Mouse (Mus musculus): ENCODE results near the gene Spg7. TPM values are rescaled to one million over a fixed set of nuclear protein-coding genes. Genes with fewer than 3 reads are reported as not detected.
A peak's percentile ranks its signal among the peaks of the same experiment; 100 is the strongest.

Spg7 gene
- polyA plus RNA-seq, 1 experiment, result 62.6 TPM

GRCm38 (mm10) chr8:123103285-123103684, 40.5 kb downstream of the Spg7 start:
- TF ChIP-seq POLR2A (IDR thresholded peaks at IDR 0.05; ENCODE audit: low read depth, low read length) (no peak), CTCF (IDR thresholded peaks at IDR 0.05; ENCODE audit: extremely low read depth, insufficient read depth, insufficient read length, insufficient replicate concordance) (no peak)
- 15% methylated on average over 15 of the region's 15 CpGs for WGBS
- H3K27ac ChIP-seq (ENCODE audit: insufficient read depth, low read length), result no peak overlapping the region
- H3K27me3 ChIP-seq (ENCODE audit: control insufficient read depth, insufficient read depth, low read length), result no peaks in the 10 kb centered on the region
- no peak for DNase-seq (ENCODE audit: low read depth in 1 of 2, low spot score in 2 of 2)
- H3K4me3 ChIP-seq (ENCODE audit: extremely low read depth, insufficient read depth, insufficient read length), result peak overlapping the region; percentile 80
- H3K4me1 ChIP-seq (ENCODE audit: control insufficient read depth, insufficient read depth, insufficient read length), result peaks cover 3% of the 10 kb centered on the region; the same call in 1 of the 2 replicates
- peaks cover 22% of the 10 kb centered on the region for H3K36me3 ChIP-seq (ENCODE audit: control insufficient read depth, insufficient read depth, low read length)

DNA sequence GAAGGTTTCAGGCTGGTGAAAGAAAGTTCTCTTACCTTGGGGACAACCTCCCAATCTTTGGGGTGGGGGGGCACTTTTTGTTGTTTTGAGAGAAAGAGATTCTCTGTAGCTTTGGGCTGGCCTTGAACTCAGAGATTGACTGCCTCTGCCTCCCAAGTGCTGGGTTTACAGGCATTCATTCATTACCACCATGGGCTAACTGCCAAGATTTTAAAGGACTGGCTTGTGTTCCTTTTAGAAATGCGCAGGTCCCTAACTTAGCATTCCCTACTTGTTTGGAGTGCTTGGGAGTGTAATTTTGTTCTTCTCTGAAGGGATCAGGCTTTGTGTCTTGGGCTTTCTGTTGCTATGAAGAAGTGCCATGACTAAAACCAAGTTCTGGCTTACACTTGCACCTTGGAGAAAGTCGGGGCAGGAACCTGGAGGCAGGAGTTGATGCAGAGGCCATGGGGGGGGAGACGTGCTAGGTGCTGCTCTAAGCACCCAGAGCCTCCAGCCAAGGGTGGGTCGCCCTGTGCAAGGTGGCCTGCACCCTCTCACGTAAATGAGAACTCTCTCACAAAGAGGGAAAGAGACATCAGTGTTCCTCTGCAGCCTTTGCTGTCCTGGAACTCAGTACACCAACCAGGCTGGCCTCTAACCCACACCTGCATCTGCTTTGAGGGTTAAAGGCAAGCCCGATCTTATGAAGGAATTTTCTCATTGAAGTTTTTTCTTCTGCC, 41.5 kb downstream of the Spg7 start:
- whole genome bisulfite sequencing, result 82% methylated on average over 6 of the region's 6 CpGs
- H3K36me3 ChIP-seq (ENCODE audit: control insufficient read depth, insufficient read depth, low read length), result peaks cover 22% of the 10 kb centered on the region
- H3K4me3 ChIP-seq (ENCODE audit: extremely low read depth, insufficient read depth, insufficient read length), result no peak overlapping the region
- TF ChIP-seq CTCF (IDR thresholded peaks at IDR 0.05; ENCODE audit: extremely low read depth, insufficient read depth, insufficient read length, insufficient replicate concordance) (no peak), POLR2A (IDR thresholded peaks at IDR 0.05; ENCODE audit: low read depth, low read length) (no peak)
- H3K27ac ChIP-seq (ENCODE audit: insufficient read depth, low read length), result no peak overlapping the region
- DNase-seq (ENCODE audit: low read depth in 1 of 2, low spot score in 2 of 2), result no peak
- H3K4me1 ChIP-seq (ENCODE audit: control insufficient read depth, insufficient read depth, insufficient read length), result peaks cover 3% of the 10 kb centered on the region; the same call in 1 of the 2 replicates
- H3K27me3 ChIP-seq (ENCODE audit: control insufficient read depth, insufficient read depth, low read length), result no peaks in the 10 kb centered on the region

- peak in 1 of 2 experiments; percentile 51 for DNase-seq (ENCODE audit: low read depth in 1 of 2, low spot score in 2 of 2)
- Histone ChIP-seq H3K27me3 (ENCODE audit: control insufficient read depth, insufficient read depth, low read length) (no peaks in the 10 kb centered on the region), H3K4me1 (ENCODE audit: control insufficient read depth, insufficient read depth, insufficient read length) (peaks cover 3% of the 10 kb centered on the region; the same call in 1 of the 2 replicates), H3K27ac (ENCODE audit: insufficient read depth, low read length) (no peak overlapping the region), H3K36me3 (ENCODE audit: control insufficient read depth, insufficient read depth, low read length) (peaks cover 22% of the 10 kb centered on the region), H3K4me3 (ENCODE audit: extremely low read depth, insufficient read depth, insufficient read length) (no peak overlapping the region)
- TF ChIP-seq CTCF (IDR thresholded peaks at IDR 0.05; ENCODE audit: extremely low read depth, insufficient read depth, insufficient read length, insufficient replicate concordance), result no peak
- no peak for TF ChIP-seq POLR2A (IDR thresholded peaks at IDR 0.05; ENCODE audit: low read depth, low read length)
- 74% methylated on average over 5 of the region's 5 CpGs for WGBS
These were observed 43.0 kb downstream of the Spg7 start for GRCm38 (mm10) chr8:123105553-123106326.

GRCm38 (mm10) chr8:123106531-123106930, 43.8 kb downstream of the Spg7 start:
- H3K4me1 ChIP-seq (ENCODE audit: control insufficient read depth, insufficient read depth, insufficient read length), result peaks cover 3% of the 10 kb centered on the region; the same call in 1 of the 2 replicates
- H3K27ac ChIP-seq (ENCODE audit: insufficient read depth, low read length), result no peak overlapping the region
- 59% methylated on average over 2 of the region's 2 CpGs for WGBS
- no peaks in the 10 kb centered on the region for H3K27me3 ChIP-seq (ENCODE audit: control insufficient read depth, insufficient read depth, low read length)
- TF ChIP-seq CTCF (IDR thresholded peaks at IDR 0.05; ENCODE audit: extremely low read depth, insufficient read depth, insufficient read length, insufficient replicate concordance) (no peak), POLR2A (IDR thresholded peaks at IDR 0.05; ENCODE audit: low read depth, low read length) (no peak)
- DNase-seq (ENCODE audit: low read depth in 1 of 2, low spot score in 2 of 2), result no peak
- H3K36me3 ChIP-seq (ENCODE audit: control insufficient read depth, insufficient read depth, low read length), result peaks cover 22% of the 10 kb centered on the region
- H3K4me3 ChIP-seq (ENCODE audit: extremely low read depth, insufficient read depth, insufficient read length), result no peak overlapping the region

DNA sequence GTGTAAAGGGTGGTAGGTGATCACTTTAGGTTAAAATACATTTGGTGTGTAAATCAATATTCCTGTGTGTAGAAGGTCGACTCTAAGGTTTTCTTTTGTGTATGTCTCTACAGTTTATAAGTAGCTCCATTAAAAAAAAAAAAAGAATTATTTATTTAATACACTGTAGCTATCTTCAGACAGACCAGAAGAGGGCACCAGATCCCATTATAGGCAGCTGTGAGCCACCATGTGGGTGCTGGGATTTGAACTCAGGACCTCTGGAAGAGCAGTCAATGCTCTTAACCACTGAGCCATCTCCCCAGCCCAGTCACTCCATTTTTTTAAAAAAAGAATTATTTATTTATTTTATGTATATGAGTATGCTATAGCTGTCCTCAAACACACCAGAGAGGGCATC, 45.3 kb downstream of the Spg7 start:
- H3K36me3 ChIP-seq (ENCODE audit: control insufficient read depth, insufficient read depth, low read length), result peaks cover 22% of the 10 kb centered on the region
- H3K27ac ChIP-seq (ENCODE audit: insufficient read depth, low read length), result no peak overlapping the region
- no peak overlapping the region for H3K4me3 ChIP-seq (ENCODE audit: extremely low read depth, insufficient read depth, insufficient read length)
- H3K4me1 ChIP-seq (ENCODE audit: control insufficient read depth, insufficient read depth, insufficient read length), result no peaks in the 10 kb centered on the region; the same call in 1 of the 2 replicates
- no peaks in the 10 kb centered on the region for H3K27me3 ChIP-seq (ENCODE audit: control insufficient read depth, insufficient read depth, low read length)
- TF ChIP-seq CTCF (IDR thresholded peaks at IDR 0.05; ENCODE audit: extremely low read depth, insufficient read depth, insufficient read length, insufficient replicate concordance) (no peak), POLR2A (IDR thresholded peaks at IDR 0.05; ENCODE audit: low read depth, low read length) (no peak)
- no peak for DNase-seq (ENCODE audit: low read depth in 1 of 2, low spot score in 2 of 2)
- 67% methylated on average over 1 of the region's 1 CpGs for WGBS

- 84% methylated on average over 5 of the region's 5 CpGs for WGBS
- no peaks in the 10 kb centered on the region; the same call in 1 of the 2 replicates for H3K4me1 ChIP-seq (ENCODE audit: control insufficient read depth, insufficient read depth, insufficient read length)
- peaks cover 15% of the 10 kb centered on the region for H3K36me3 ChIP-seq (ENCODE audit: control insufficient read depth, insufficient read depth, low read length)
- H3K4me3 ChIP-seq (ENCODE audit: extremely low read depth, insufficient read depth, insufficient read length), result no peak overlapping the region
- no peak overlapping the region for H3K27ac ChIP-seq (ENCODE audit: insufficient read depth, low read length)
- DNase-seq (ENCODE audit: low read depth in 1 of 2, low spot score in 2 of 2), result no peak
- TF ChIP-seq CTCF (IDR thresholded peaks at IDR 0.05; ENCODE audit: extremely low read depth, insufficient read depth, insufficient read length, insufficient replicate concordance), result no peak
- TF ChIP-seq POLR2A (IDR thresholded peaks at IDR 0.05; ENCODE audit: low read depth, low read length), result no peak
- H3K27me3 ChIP-seq (ENCODE audit: control insufficient read depth, insufficient read depth, low read length), result no peaks in the 10 kb centered on the region
These were observed 46.2 kb downstream of the Spg7 start for GRCm38 (mm10) chr8:123108953-123109352.
